Mouse (Mus musculus) C2C12 (cell line): ENCODE data around the gene Ripor3.

ENCODE experiments used
- CEBPB ChIP-seq: IDR thresholded peaks from one replicate; pipeline ENCODE4 v1.6.1; 2011; ENCODE audit warnings: low read depth, mild to moderate bottlenecking, control low read depth, moderate library complexity
- CTCF ChIP-seq: IDR thresholded peaks from one replicate; pipeline ENCODE4 v1.5.1; 2011; ENCODE audit not compliant: control insufficient read depth, insufficient read depth, insufficient read length
- FOSL1 ChIP-seq: IDR thresholded peaks from one replicate; pipeline ENCODE4 v1.8.0; 2011; ENCODE audit warnings: mild to moderate bottlenecking, low read length; ENCODE audit not compliant: poor library complexity, insufficient read depth, severe bottlenecking
- MAX ChIP-seq: IDR thresholded peaks from one replicate; pipeline ENCODE4 v1.6.1; 2011; ENCODE audit warnings: mild to moderate bottlenecking, control low read depth
- MYOD1 ChIP-seq: IDR thresholded peaks from one replicate; pipeline ENCODE4 v1.6.1; 2011; ENCODE audit warnings: low read depth; ENCODE audit not compliant: control insufficient read depth, insufficient read length
- MYOG ChIP-seq: IDR thresholded peaks from one replicate; pipeline ENCODE4 v1.6.1; 2011; ENCODE audit not compliant: control insufficient read depth, insufficient read length; ENCODE audit errors: extremely low read depth
- USF1 ChIP-seq: IDR thresholded peaks from one replicate; pipeline ENCODE4 v1.6.1; 2011; ENCODE audit warnings: low read depth, mild to moderate bottlenecking, control low read depth, moderate library complexity

GRCm38 (mm10) chr2:167948557-167948956 lies 61.9 kb downstream of the Ripor3 start:
- TF ChIP-seq CTCF: no peak
- no peak for TF ChIP-seq CEBPB
- TF ChIP-seq MAX: no peak
- no peak for TF ChIP-seq MYOG
- TF ChIP-seq USF1: no peak
- no peak for TF ChIP-seq FOSL1
- TF ChIP-seq MYOD1: no peak
